ENCODE assay signal across 29 mouse cellular contexts in the genomic region with DNA sequence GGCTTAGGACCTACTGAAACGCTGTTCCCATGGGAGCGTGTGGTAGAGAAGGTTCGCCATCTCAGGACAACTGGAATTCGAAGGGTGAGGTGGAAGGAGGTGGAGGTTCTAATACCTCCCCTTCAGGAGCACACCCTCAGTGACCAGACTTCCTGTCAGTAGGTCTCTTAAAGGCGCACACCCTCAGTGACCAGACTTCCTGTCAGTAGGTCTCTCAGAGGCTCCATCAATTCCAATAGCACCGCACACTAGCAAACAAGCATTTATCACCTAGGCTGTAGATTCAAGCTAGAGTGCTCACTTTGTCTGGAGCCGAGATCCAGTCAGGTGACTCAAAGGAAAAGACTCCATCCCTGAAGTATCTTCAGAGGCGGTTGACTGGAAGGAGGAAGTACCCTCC.
A peak's percentile ranks its signal among the peaks of the same experiment; 100 is the strongest.
DNase-seq lines count a peak whose midpoint lies in the region; ATAC-seq and TF ChIP-seq lines count a peak whose summit lies in the region.
"Had no signal": no experiment of that assay in that cellular context is flagged by ENCODE, and none has a peak within 500 bp of the region (broad histone marks: within the 10 kb centered on the region; RNA-seq: fewer than 3 reads in every experiment).

No protein-coding gene starts in this region.

- H3K36me3 ChIP-seq in kidney, adult 2 months (ENCODE audit: control insufficient read depth, insufficient read depth, low read length) = no peaks in the 10 kb centered on the region
- H3K36me3 ChIP-seq: embryonic facial prominence, embryonic 13.5 days; heart, embryonic 13.5 days; hindbrain, embryonic 13.5 days; limb, embryonic 12.5 days; liver, embryonic 13.5 days; midbrain, embryonic 12.5 days; neural tube, embryonic 13.5 days; stomach, embryonic 15.5 days had no signal

- peak overlapping the region; percentile 1; the same call in 1 of the 2 replicates for H3K27ac ChIP-seq in kidney, adult 2 months (ENCODE audit: insufficient read depth, low read depth, low read length)
- H3K27ac ChIP-seq: embryonic facial prominence, embryonic 13.5 days; heart, embryonic 13.5 days; hindbrain, embryonic 13.5 days; limb, embryonic 12.5 days; liver, embryonic 13.5 days; midbrain, embryonic 12.5 days; neural tube, embryonic 13.5 days; stomach, embryonic 15.5 days had no signal

- WGBS in kidney, adult 2 months = 66% methylated on average over 8 of the region's 8 CpGs

- H3K27me3 ChIP-seq in kidney, adult 2 months (replicated peaks; ENCODE audit: control insufficient read depth, insufficient read depth, low read length) = no peaks in the 10 kb centered on the region
- H3K27me3 ChIP-seq: embryonic facial prominence, embryonic 13.5 days; heart, embryonic 13.5 days; hindbrain, embryonic 13.5 days; midbrain, embryonic 12.5 days; neural tube, embryonic 13.5 days; stomach, embryonic 15.5 days had no signal

- H3K4me1 ChIP-seq in kidney, adult 2 months (ENCODE audit: control insufficient read depth, insufficient read depth, low read length) = peaks cover 4% of the 10 kb centered on the region
- H3K4me1 ChIP-seq: midbrain, embryonic 12.5 days had no signal

- ATAC-seq in activated CD4-positive, CD25-positive, alpha-beta regulatory T cell, adult 4 months = peak; percentile 69
- no peak for ATAC-seq in erythroid progenitor cell, adult 5-6 weeks (replicated peaks; ENCODE audit: low FRiP score, poor library complexity, severe bottlenecking)
- ATAC-seq: forebrain, embryonic 14.5 days had no signal

- no peak overlapping the region for H3K4me3 ChIP-seq in kidney, adult 2 months (ENCODE audit: insufficient read depth, low read depth, low read length)
- H3K4me3 ChIP-seq: embryonic facial prominence, embryonic 13.5 days; erythroblast, embryonic 14.5 days; heart, embryonic 13.5 days; hindbrain, embryonic 13.5 days; limb, embryonic 12.5 days; liver, embryonic 13.5 days; midbrain, embryonic 12.5 days; neural tube, embryonic 13.5 days; stomach, embryonic 15.5 days had no signal

- TF ChIP-seq POLR2A in kidney, adult 2 months (IDR thresholded peaks at IDR 0.05; ENCODE audit: low read depth, low read length) = no peak

- DNase-seq in kidney, adult 2 months = no peak
- no peak for DNase-seq in kidney, postnatal 10 days
- peak; percentile 32 for DNase-seq in CD4-positive helper T cell, adult 2 months (ENCODE audit: low read depth, low spot score)
- peak; percentile 54 for DNase-seq in naive thymus-derived CD4-positive, alpha-beta T cell, adult 2 months (ENCODE audit: low read depth)
- DNase-seq in urinary bladder, postnatal 36 days (ENCODE audit: low spot score in 2 of 2) = no peak
- no peak for DNase-seq in spleen, adult 18-20 months
- DNase-seq: adrenal gland, postnatal 25 days; cerebellum, adult 11-12 months; cerebellum, postnatal 14 days; embryo, embryonic 11 days; gastrocnemius, postnatal 10 days; heart, adult 18-20 months; heart, postnatal 36 days; layer of hippocampus, postnatal 36 days; liver, embryonic 13.5 days; lung, adult 2 months; lung, postnatal 14 days; thymus, adult 18-20 months had no signal

- no peak for TF ChIP-seq CTCF in kidney, adult 2 months (conservative IDR thresholded peaks at IDR 0.05; ENCODE audit: insufficient read depth, insufficient read length, low read depth, low read length)

Comparison
In these comparisons a context has a peak if more than half of its experiments do, and no peak if none do; other contexts are left out.
1. DNase-seq: peak in CD4-positive helper T cell, adult 2 months (single experiment) and naive thymus-derived CD4-positive, alpha-beta T cell, adult 2 months (single experiment); none in kidney, adult 2 months (single experiment), kidney, postnatal 10 days (single experiment), urinary bladder, postnatal 36 days (0 of 2) and spleen, adult 18-20 months (0 of 2).